Mouse (Mus musculus) layer of hippocampus, postnatal 14 days (tissue): ENCODE results near the gene Cmah. TPM values are rescaled to one million over a fixed set of nuclear protein-coding genes. Genes with fewer than 3 reads are reported as not detected.
A peak's percentile ranks its signal among the peaks of the same experiment; 100 is the strongest.

Experiments used
- DNase-seq, 2 experiments: peaks; one replicate each; pipeline ENCODE4 v3.0.0; 2021 to 2022; ENCODE audit warnings: low spot score in 2 of 2, mixed read lengths in 1 of 2
- total RNA-seq, 2 experiments: library from RNA; stranded (reverse); gene quantifications; 2 replicates each; pipeline ENCODE4 v1.2.3; 2021

Cmah gene
- total RNA-seq, 2 experiments from 2014 or later = 0.41 to 0.62 TPM

DNA sequence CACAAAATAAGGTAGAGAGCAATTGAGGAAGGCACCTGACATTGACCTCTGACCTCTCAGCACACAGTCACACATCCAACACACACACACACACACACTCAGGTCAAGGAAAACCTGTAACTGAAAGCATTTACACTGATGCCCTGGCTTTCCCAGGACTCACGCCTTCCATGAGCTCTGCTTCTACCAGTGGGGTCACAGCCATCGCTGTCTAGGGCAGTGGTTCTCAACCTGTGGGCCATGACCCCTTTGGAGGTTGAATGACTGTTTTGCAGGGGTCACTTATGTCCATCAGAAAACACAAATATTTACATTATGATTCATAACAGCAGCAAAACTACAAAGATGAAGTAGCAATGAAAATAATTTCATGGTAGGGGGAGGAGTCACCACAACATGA is 152.3 kb downstream of the Cmah start:
- no peak for DNase-seq

GRCm38 (mm10) chr13:24480824-24481223 is 153.6 kb downstream of the Cmah start:
- no peak for DNase-seq

- peak; percentile 58 to 84 for DNase-seq
Observed at GRCm38 (mm10) chr13:24481615-24482295, 154.6 kb downstream of the Cmah start.

DNA sequence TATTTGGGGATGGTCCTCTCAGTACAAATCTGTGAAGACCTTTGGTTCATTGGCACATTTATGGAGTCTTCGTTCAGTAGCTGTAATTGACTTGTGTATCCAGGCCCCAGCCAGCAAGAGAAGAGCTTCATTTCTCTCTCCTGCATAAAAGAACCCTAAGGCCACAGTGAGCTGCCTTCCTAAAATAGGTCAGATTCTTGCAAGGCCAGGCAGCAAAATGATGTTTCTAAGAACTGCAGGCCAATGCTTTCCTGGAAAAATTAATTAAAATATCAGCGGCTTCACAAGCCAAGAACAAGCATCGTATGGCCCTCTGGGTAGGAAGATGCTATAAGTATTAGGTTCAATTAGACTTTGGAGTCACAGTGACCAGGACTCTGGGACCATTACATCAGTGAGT is 156.5 kb downstream of the Cmah start:
- DNase-seq = no peak

DNA sequence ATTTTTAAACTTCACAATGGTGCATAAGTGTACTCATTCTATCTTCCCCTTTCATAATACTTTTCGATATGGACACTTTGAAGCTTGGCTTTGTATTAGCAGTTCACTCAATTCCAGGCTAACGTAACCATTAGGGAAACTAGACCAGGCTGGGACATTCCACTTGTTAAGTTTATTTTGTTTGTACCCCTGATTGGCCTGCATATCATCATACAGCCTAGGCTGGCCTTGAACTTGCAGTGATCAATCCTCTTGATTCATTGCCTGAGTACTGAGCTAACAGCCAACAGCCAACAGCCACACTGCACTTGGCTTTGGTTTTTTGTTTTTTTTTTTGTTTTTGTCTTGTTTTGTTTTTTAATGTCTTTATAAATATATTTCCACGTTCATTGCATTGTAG is 157.6 kb downstream of the Cmah start:
- no peak for DNase-seq

DNA sequence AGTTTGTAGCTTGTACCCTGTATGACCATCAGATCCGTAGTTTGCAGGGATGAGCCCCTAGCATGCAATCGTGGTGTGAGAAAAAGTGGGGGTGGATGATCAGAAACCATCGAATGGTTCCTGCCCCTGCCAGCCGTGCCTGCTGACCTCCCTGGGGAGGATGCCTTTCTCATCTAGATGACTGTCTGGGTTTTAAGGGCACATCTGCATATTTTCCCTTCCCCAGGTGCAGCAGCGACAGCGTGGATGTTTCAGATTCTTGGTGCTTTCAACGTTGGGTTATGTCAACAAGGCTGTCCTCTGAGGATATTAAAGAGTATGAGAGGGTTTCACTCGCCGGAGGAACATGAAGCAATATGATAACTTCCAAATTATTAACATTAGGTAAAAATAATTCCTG is 158.8 kb downstream of the Cmah start:
- DNase-seq = no peak

DNA sequence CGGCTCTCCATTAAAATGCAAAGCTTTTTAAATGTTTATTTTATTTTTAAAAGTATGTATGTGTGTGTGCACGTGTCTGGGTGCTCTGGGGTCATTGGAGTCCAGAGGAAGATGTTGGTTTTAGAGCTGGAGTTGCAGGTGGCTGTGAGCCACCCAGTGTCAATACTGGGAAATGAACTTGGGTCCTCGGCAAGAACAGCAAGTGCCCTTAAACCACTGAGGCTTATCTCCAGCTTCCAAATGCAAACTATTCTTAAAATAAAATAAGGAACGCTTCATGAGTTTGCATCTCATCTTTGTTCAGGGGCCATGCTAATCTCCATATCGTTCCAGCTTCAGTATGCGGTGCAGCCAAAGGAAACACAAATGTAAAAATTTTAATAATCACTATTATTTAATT is 159.2 kb downstream of the Cmah start:
- DNase-seq = no peak

- no peak for DNase-seq
Observed at GRCm38 (mm10) chr13:24487061-24487460, 159.9 kb downstream of the Cmah start.

DNA sequence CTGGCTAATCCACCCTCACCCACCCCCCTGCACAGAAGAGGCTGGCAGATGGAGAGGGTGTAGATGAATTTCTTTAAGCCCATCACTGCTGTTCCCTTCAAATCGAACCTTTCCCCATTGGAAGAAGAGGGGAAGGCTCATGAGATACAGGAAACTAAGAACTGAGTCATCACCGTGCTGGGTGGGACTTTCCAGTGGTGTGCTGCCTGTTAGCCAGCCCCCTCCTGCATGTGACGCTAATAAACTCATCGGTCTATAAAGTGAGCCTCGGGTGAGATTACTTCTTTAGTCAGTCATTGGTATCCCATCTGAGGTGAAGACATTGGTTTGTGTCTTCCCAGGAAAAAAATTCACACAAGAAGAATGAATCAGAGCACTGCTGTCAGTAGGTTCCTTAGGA is 160.3 kb downstream of the Cmah start:
- no peak for DNase-seq

DNA sequence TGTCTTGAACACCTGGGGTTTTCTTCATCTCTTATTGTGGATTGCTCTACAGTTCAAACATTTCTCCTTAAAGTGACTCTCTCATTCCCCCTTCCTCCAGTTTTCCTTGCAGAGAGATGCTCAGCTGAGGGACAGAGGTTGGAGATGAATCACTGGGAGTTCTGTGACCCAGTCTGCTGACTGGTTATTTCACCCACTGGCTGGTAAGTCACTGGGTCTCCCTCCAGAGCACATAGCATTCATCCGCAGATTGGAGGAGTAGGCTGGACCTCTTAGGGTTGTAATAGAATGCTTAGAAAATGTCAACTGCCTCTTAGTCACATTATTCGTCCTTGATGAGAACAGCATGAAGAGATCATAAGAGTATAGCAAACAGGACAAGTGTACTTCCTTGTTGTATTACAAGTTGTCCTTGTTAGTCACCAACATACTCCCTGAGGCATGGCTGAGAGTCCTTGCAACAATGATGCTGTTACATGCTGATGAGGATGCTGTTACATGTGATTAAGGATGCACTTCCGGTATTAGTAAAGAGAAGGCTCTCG is 161.4 kb downstream of the Cmah start:
- DNase-seq = no peak

DNA sequence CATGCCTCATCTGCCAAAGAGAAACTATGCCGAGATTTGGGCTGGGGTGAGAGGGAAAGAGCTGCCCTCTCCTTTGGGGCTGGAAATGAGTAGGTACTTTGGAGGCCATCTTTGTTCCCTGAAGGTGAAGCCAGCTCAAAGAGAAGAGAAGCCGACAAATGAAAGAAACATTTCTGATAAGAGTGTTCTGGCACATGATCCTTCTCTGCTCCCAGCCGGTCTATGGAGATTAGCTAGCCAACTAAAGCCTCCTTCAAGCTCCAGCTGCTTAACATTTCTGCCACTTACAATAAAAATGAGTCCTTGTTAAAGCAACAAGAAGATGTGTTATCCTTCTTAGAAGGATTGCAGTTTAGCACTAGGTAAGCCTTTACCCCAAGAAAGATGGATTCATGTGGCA is 162.3 kb downstream of the Cmah start:
- DNase-seq = no peak

GRCm38 (mm10) chr13:24490041-24490440 is 162.8 kb downstream of the Cmah start:
- no peak for DNase-seq

GRCm38 (mm10) chr13:24491101-24491500 is 163.9 kb downstream of the Cmah start:
- no peak for DNase-seq

GRCm38 (mm10) chr13:24493784-24494183 is 166.6 kb downstream of the Cmah start:
- DNase-seq = peak in 1 of 2 experiments; percentile 12

DNA sequence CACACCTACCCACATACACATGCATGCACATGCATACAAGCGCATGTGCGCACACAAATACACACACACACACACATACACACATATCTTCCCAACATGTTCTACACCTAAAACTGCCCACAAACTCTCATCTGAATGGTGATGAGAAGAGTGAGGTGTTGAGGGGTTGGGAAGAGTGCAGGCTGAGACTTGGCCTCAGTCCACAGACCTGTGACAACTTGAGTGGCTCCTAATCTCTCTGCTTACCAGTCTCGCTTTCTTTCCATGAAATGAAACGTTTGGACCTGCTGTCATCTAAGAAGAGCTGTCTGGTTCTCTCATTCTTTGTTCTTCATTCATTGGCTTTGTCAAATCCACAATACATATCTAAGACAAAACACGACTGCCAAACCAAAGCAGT is 169.1 kb downstream of the Cmah start:
- no peak for DNase-seq

GRCm38 (mm10) chr13:24497001-24497400 is 169.8 kb downstream of the Cmah start:
- no peak for DNase-seq

- DNase-seq = no peak
Observed at GRCm38 (mm10) chr13:24498342-24498741, 171.1 kb downstream of the Cmah start.

DNA sequence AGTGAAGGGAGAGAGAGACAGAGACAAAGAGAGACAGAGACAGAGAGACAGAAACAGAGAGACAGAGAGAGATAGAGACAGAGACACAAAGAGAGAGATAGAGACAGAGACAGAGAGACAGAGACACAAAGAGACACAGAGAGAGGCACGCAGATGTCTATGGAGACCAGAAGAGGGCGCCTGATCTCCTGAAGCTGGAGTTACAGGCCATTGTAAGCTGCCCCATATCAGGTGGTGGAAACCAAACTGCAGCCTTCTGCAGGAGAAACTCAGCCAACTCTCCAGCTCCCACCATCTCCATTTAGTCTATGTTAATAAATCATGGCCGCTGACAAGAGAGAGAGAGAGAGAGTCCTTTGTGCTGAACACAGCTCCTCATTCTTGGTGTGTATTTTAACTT is 172.3 kb downstream of the Cmah start:
- no peak for DNase-seq

- DNase-seq = no peak
Observed at GRCm38 (mm10) chr13:24501179-24501905, 174.1 kb downstream of the Cmah start.

GRCm38 (mm10) chr13:24501919-24502318 is 174.7 kb downstream of the Cmah start:
- DNase-seq = no peak

DNA sequence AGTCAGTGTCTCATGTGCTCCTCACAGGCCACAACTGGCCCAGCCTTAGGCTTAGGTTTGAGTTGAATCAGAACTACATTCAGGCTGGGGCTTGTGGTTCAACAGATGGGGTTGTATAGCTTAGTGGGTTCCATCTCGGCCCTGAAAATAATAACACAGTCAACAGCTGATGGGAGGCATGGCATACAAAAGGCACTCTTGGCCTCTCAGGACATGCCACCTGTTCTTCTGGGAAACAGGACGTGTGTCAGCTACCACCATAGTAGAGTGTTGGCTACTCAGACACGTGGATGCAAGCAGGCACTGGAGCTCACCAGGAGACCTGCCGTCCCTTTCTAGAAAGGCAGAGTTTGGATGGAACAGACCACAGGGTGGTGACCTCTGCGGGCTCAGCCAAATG is 178.6 kb downstream of the Cmah start:
- no peak for DNase-seq

- no peak for DNase-seq
Observed at GRCm38 (mm10) chr13:24507156-24507555, 180.0 kb downstream of the Cmah start.

DNA sequence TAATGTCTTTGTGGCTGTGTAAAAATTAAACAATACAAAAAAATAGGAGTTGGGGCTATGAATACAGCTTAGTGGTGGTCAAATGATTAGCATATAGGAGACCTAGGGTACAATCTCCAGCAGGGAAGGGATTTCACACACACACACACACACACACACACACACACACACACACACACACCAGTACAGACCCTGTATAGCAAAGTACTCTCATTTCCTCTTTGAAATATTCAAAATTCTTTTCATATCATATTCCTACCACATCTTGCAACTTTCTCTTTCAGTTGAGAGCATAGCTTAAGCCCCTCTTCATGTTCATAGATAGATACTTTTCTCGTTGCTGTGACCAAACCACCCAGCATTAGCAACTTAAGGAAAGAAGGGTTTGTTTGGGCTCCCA is 181.7 kb downstream of the Cmah start:
- DNase-seq = no peak
